Comparison of ENCODE assay signal across 8 mouse cellular contexts in genomic region chr2:116979561-116980391, GRCm38 (mm10).
DNase-seq lines count a peak whose midpoint lies in the region; ATAC-seq and TF ChIP-seq lines count a peak whose summit lies in the region.

No protein-coding gene starts in this region.

- no peak for ATAC-seq in heart, embryonic 13.5 days (ENCODE audit: extremely low read depth, insufficient number of reproducible peaks, low FRiP score, low TSS enrichment)
- ATAC-seq in midbrain, postnatal 0 days (ENCODE audit: low FRiP score): no peak

- no peak overlapping the region for H3K4me3 ChIP-seq in heart, embryonic 13.5 days
- no peak overlapping the region for H3K4me3 ChIP-seq in midbrain, postnatal 0 days (ENCODE audit: low read depth, low read length)
- H3K4me3 ChIP-seq in cerebellum, adult 2 months (replicated peaks; ENCODE audit: insufficient read depth, low read depth, low read length): no peak overlapping the region

- peak overlapping the region; percentile 57 for H3K27ac ChIP-seq in heart, embryonic 13.5 days (replicated peaks)
- H3K27ac ChIP-seq in midbrain, postnatal 0 days (ENCODE audit: low read depth, low read length): no peak overlapping the region
- H3K27ac ChIP-seq in cerebellum, adult 2 months (ENCODE audit: insufficient read depth, low read length): no peak overlapping the region

- no peaks in the 10 kb centered on the region for H3K36me3 ChIP-seq in heart, embryonic 13.5 days
- no peaks in the 10 kb centered on the region for H3K36me3 ChIP-seq in midbrain, postnatal 0 days (ENCODE audit: insufficient read depth, low read length)

- no peak for TF ChIP-seq CTCF in midbrain, postnatal 0 days (IDR thresholded peaks at IDR 0.05)
- TF ChIP-seq CTCF in cerebellum, adult 2 months (IDR thresholded peaks at IDR 0.05; ENCODE audit: borderline replicate concordance, insufficient read depth, low read depth, low read length): no peak

- no peaks in the 10 kb centered on the region for H3K27me3 ChIP-seq in heart, embryonic 13.5 days (replicated peaks)
- H3K27me3 ChIP-seq in midbrain, postnatal 0 days (ENCODE audit: insufficient read depth, low read length): no peaks in the 10 kb centered on the region
- H3K27me3 ChIP-seq in cerebellum, adult 2 months (ENCODE audit: control insufficient read depth, insufficient read depth, low read length): no peaks in the 10 kb centered on the region

- TF ChIP-seq POLR2A in cerebellum, adult 2 months (IDR thresholded peaks at IDR 0.05; ENCODE audit: borderline replicate concordance, insufficient read depth, low read length): no peak

- H3K4me1 ChIP-seq in heart, embryonic 13.5 days: peaks cover 54% of the 10 kb centered on the region
- H3K4me1 ChIP-seq in midbrain, postnatal 0 days (ENCODE audit: insufficient read depth, low read length): peaks cover 4% of the 10 kb centered on the region; the same call in 1 of the 2 replicates
- H3K4me1 ChIP-seq in cerebellum, adult 2 months (ENCODE audit: control insufficient read depth, insufficient read depth, low read length): peaks cover 3% of the 10 kb centered on the region; the same call in 1 of the 2 replicates

- 18% methylated on average over 10 of the region's 10 CpGs for WGBS in heart, embryonic 13.5 days
- 14% methylated on average over 10 of the region's 10 CpGs for WGBS in midbrain, postnatal 0 days
- 69% methylated on average over 10 of the region's 10 CpGs for WGBS in cerebellum, adult 2 months

- H3K4me2 ChIP-seq in heart, embryonic 13.5 days: 0 out of 2 replicates have a peak overlapping the region, but pooled peaks have one; percentile 15
- no peak overlapping the region for H3K4me2 ChIP-seq in midbrain, postnatal 0 days (ENCODE audit: low read depth, low read length, poor library complexity, severe bottlenecking)

- H3K9me3 ChIP-seq in heart, embryonic 13.5 days: peaks cover 2% of the 10 kb centered on the region; the same call in 1 of the 2 replicates
- H3K9me3 ChIP-seq in midbrain, postnatal 0 days (ENCODE audit: low read length): no peaks in the 10 kb centered on the region

- no peak overlapping the region for H3K9ac ChIP-seq in heart, embryonic 13.5 days
- no peak overlapping the region for H3K9ac ChIP-seq in midbrain, postnatal 0 days (replicated peaks; ENCODE audit: low read length, poor library complexity, severe bottlenecking)

- peak; percentile 27 to 28 for DNase-seq in spleen, postnatal 36 days (ENCODE audit: low spot score in 2 of 2)
- DNase-seq in spleen, adult 12 weeks (ENCODE audit: low spot score): no peak
- DNase-seq in embryo, embryonic 10.5 days (ENCODE audit: low spot score): peak; percentile 79
- peak; percentile 77 for DNase-seq in kidney, postnatal 10 days
- peak; percentile 58 for DNase-seq in midbrain, postnatal 0 days (ENCODE audit: low spot score)
- DNase-seq in cerebellum, adult 2 months: no peak
- DNase-seq in right cerebral cortex, postnatal 36 days (ENCODE audit: low spot score in 2 of 2): no peak

Comparison
In these comparisons a context has a peak if more than half of its experiments do, and no peak if none do; other contexts are left out.
1. DNase-seq: peak in spleen, postnatal 36 days (2 of 2), embryo, embryonic 10.5 days (single experiment), kidney, postnatal 10 days (single experiment) and midbrain, postnatal 0 days (single experiment); none in spleen, adult 12 weeks (single experiment), cerebellum, adult 2 months (0 of 2) and right cerebral cortex, postnatal 36 days (0 of 2).